Mouse (Mus musculus) heart, postnatal 25 days (tissue): ENCODE measurements around the gene Arel1. TPM values are rescaled to one million over a fixed set of nuclear protein-coding genes. Genes with fewer than 3 reads are reported as not detected.

Experiments
- DNase-seq: peaks from one replicate; pipeline ENCODE4 v3.0.0; 2022; ENCODE audit warnings: low spot score
- intact Hi-C: fragments of 180-260 bp; cut with DNase I; formaldehyde crosslinking; loops from one replicate; pipeline ENCODE4 v1.15.1; 2025
- total RNA-seq, 2 experiments: library from RNA; stranded (reverse); gene quantifications; 2 replicates each; pipeline ENCODE4 v1.2.3; 2021

Gene Arel1
- total RNA-seq, 2 experiments from 2014 or later, result 37.2 to 38.5 TPM

DNA sequence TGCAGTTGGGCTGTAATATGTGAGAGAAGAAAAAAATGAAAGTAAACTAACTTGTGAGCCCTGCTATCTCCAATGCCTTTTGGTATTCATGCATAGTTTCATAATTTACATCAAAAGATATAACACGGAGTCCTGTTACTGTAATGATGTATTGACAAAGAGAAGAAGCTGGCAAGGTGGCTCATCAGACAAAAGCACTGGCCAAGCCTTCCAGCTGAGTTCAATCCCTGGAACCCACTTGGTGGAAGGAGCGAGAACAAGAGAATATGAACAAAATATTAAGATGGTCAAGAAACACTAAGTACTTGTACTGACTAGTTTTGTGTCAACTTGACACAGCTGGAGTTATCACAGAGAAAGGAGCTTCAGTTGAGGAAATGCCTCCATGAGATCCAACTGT is 98.4 kb downstream of the Arel1 start:
- DNase-seq, result no peak
- intact Hi-C loops, result loop anchor here (5.0 to 10.0 kb wide), 2 partner anchors 160 to 192 kb away; no protein-coding TSS in a partner anchor

Other genes starting within 250 kb of the Arel1 start
- gene Npc2, start 197.7 kb downstream of the Arel1 start, total RNA-seq, result 10 to 100 TPM; 25.7 to 30.4 TPM
- gene Isca2, start 197.6 kb downstream of the Arel1 start, total RNA-seq, result 10 to 100 TPM; 80.0 to 84.7 TPM
- 1 to 10 TPM; 1.8 to 2.0 TPM for gene Ltbp2, start 94.4 kb downstream of the Arel1 start, total RNA-seq
- gene Fcf1, start within 50 bp of the Arel1 start, total RNA-seq, result 10 to 100 TPM; 28.4 to 34.6 TPM
- 10 to 100 TPM; 26.6 to 26.7 TPM for gene Ylpm1, start 25.4 kb upstream of the Arel1 start, total RNA-seq
- 1 to 10 TPM; 1.5 to 1.8 TPM for gene Prox2, start 139.9 kb upstream of the Arel1 start, total RNA-seq
- gene Dlst, start 139.9 kb upstream of the Arel1 start, total RNA-seq, result 100 to 1,000 TPM; 830 to 838 TPM
- 1 to 10 TPM; 2.6 to 4.3 TPM for gene Rps6kl1, start 180.4 kb upstream of the Arel1 start, total RNA-seq
- gene Pgf, start 206.9 kb upstream of the Arel1 start, total RNA-seq, result 1 to 10 TPM; 3.3 to 4.4 TPM
- gene Eif2b2, start 248.6 kb upstream of the Arel1 start, total RNA-seq, result 10 to 100 TPM; 48.2 to 49.3 TPM